Mouse (Mus musculus) urinary bladder, postnatal 10 days (tissue): ENCODE data around the gene Gys1.
"Not testable (repeated sequence)": the region's sequence is repeated elsewhere in the genome, so short reads cannot be mapped to it uniquely, and the experiment has no call there.

Source experiments
- DNase-seq: peaks from one replicate; pipeline ENCODE4 v3.0.0; 2022; ENCODE audit warnings: low spot score

Gene Gys1

DNA sequence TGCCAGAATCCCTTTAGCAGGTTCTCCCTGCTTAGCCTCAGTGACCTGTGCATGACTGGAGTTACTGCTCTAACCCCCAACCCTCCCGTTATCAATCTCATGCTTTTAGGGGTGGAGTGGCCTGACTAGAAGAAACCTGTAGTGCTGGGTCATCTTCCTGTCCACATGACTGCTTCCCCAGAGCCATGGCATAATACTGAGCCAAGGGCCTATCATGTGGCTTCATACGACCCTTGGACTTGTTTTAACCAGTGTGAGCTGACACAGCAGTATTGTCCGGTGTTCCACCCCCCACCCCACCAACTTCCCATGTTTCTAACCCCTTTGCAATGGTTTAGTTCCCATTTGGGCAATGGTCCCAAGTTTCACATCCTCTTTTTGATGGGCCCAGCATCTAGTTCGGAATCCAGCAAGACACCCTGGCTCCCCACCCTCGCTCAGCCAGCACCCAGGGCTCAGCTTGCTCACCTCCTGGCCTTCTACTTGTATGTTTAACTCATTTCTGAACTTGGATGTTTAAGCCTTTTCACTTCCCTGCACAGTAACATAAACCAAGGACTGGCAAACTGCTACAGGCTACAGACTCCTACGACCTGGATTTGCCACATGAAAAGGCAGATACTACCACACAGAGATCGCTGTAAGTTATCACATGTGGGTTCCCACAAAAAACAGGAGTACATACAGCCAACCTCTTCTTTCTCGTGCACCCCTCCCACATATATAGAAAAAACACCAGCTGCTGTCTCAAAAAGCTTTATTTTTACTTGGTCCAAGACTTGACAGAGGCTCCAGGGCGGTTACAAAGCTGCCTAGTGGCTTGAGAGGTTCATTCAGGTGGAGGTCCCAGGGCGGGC is 22.8 kb downstream of the Gys1 start:
- DNase-seq: no peak

- DNase-seq: peak; percentile 58
These were observed 24.3 kb downstream of the Gys1 start for GRCm38 (mm10) chr7:45458748-45459563.

DNA sequence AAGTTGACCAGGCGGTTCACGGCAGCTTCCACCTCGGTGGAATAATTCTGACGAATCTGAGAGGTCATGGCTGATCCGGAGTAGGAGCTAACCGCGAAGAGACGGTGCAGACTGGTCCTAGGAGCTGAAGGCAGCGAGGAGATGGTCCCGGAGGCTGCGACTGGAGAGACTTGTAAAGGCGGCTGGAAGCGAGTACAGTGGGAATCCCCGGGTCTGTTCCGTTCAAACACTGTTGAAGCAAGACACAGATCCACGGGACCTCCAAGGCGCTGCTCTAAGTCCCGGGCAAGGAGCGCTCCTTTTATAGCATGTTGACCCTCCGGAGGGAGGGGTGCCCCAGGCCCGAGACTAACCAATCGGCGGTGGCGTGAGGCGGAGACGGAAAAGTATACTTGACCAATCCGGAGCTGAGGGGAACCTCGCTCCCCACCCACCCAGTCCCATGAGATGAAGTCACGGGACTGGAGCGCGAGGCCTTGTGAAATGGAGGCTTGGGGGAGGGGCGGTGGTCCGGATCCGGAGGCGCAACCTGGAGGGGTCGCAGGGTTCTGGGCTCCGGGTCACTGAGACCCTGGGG is 25.0 kb downstream of the Gys1 start, which contains the start of gene Ftl1:
TSS of gene Ftl1 (minus strand) at position 321 of the 577 bp plus-strand sequence.
- peak; percentile 92 for DNase-seq

- no peak for DNase-seq
These were observed 25.7 kb downstream of the Gys1 start for GRCm38 (mm10) chr7:45460377-45460776.

DNA sequence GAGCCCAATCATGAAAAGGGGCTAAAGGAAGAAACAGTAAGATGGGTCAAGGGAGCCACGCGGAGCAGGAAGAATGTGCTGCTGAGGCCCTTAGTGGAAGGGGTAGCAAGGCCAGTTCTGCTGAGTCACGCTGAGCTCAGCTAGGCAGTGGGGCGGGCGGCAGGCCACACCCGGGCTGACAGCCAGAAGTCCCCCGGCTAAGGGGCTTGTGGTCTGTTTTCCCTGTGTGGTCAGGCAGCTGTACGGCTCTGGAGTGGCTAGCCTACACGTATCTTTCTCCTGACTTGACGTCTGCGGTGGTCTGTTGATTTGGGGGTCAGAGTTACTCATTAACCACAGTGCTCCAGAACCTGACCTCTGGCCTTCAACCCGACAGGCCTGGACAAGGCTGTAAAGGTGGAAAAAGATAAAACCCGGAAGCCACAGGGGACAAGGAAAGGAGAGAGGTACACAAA is 26.2 kb downstream of the Gys1 start:
- no peak for DNase-seq

- DNase-seq: no peak
These were observed 26.7 kb downstream of the Gys1 start for GRCm38 (mm10) chr7:45461326-45461725.

DNA sequence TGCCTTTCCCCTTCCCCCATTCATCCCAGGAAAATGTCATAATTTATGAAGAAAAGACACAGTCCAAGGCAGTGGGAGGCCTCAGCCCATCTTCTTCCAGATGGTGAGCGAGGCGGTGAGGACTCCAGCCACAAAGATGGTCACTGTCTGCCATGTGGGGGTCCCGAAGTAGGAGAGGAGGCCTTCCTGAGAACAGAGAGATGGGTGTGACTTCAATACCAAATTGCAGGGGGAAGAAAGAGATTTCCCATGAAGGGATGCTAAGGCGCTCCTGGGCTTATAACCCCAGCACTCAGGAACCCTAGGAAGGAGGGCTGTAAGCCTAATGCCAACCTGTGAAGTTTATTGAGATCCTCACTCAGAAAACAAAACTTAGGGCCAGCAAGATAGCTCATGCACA is 27.1 kb downstream of the Gys1 start:
- no peak for DNase-seq

GRCm38 (mm10) chr7:45462325-45462724 is 27.7 kb downstream of the Gys1 start:
- no peak for DNase-seq

GRCm38 (mm10) chr7:45462868-45463267 is 28.2 kb downstream of the Gys1 start:
- DNase-seq: not testable (repeated sequence)

GRCm38 (mm10) chr7:45463987-45464778 is 29.5 kb downstream of the Gys1 start:
- no peak for DNase-seq

DNA sequence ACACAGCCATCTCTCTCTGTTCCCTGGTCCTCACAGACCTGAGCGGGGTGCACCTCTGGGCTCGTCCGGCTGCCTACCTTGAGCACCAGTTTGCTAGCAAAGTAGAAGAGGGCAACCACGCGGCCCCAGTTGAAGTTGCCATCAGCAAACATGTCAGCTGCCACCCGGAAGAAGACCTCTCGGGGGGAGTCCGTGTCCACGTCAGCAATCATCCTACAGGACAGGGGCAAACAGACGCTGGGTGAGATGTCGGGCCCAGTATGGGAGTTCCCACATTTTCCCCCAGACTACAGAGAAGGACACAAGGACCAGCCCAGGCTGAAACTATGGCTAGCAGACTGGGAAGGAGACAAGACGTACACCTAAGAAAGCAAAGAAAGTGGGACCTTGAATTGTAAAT is 30.5 kb downstream of the Gys1 start:
- no peak for DNase-seq

DNA sequence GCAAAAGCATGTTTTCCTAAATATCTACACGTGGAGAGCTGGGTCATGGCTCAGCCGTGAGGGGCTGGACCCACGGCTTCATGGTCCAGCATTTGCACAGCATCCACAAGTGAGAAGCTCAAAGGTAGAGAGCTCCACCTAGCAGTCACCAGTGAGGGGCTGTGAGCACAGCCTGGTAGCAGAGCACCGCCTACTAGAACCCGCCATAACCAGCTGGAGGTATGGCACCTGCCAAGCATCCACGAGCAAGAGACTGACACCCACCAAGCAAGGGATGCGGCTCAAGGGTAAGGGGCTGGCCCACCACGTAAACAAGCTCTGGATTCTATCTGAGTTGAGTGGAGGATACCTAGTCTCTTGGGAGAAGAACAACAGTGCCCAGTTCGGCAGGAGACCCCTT is 30.9 kb downstream of the Gys1 start:
- no peak for DNase-seq

- peak; percentile 84 for DNase-seq
These were observed 31.8 kb downstream of the Gys1 start, which contains the start of gene Bax for GRCm38 (mm10) chr7:45466283-45467089. TSS of gene Bax (minus strand) at chr7:45466898.

GRCm38 (mm10) chr7:45467090-45467670 is 32.5 kb downstream of the Gys1 start:
- no peak for DNase-seq

DNA sequence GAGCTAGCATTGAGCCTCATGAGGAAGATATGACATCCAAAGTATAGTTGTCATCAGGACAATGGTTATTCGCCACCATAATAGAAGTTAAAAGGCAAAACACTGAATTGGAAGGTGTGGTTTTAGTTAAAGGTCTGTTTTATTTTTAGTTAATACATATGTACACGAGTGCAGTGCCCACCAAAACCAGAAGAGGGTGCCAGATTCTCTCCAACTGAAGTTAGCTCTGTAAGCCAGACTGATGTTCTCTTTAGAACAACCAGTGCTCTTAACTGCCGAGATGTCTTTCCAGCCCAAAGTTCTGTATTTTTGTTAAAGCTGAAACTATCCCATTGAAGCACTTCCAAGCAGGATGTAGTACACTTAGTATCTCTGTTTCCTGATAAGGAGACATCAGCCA is 36.2 kb downstream of the Gys1 start:
- no peak for DNase-seq

GRCm38 (mm10) chr7:45475291-45475969 is 40.8 kb downstream of the Gys1 start:
- no peak for DNase-seq

DNA sequence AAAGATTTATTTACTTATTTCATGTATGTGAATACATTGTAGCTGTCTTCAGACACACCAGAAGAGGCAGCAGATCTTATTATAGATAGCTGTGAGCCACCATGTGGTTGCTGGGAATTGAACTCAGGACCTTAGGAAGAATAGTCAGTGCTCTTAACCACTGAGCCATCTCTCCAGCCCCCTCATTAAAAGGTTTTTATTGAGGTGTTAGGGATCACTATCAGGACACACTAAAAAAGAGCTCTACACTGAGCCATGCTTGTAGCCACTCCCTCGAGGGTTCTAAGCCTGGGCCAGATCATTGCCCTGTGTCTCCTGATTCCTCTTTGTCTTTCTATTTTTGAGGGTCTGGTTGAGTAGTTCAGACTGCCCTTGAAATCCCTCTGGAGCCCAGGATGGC is 41.8 kb downstream of the Gys1 start:
- DNase-seq: no peak

GRCm38 (mm10) chr7:45477003-45477402 is 42.4 kb downstream of the Gys1 start:
- DNase-seq: no peak

DNA sequence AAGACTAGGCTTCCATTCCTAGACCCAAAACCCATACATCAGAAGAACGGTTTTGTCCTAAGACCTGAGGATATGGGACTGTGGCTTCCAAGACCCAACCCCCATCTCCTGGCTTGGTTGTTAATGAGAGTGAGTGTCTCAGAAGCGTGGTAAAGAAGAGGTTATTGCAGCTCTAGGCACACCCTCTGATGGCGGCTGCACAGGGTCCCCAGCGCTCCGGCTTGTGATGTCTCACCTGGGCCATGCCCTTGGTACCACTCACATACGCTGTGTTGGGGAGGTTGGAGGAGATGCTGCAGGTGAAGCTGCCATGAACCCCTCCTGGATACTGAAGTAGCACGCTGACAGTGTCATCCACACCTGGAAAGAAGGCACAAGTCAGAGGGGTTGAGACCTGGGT is 44.1 kb downstream of the Gys1 start:
- DNase-seq: no peak

DNA sequence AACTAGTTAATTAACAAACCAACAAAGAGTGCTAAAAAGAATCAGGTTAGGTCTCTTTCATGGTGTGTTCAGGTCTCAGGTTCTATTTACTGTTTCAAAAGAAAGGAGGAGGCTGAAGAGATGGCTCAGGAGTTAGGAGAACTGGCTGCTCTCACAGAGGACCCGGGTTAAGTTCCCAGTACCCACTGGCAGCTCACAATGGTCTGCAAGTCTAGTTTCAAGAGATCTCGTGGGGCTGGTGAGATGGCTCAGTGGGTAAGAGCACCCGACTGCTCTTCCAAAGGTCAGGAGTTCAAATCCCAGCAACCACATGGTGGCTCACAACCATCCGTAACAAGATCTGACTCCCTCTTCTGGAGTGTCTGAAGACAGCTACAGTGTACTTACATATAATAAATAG is 45.7 kb downstream of the Gys1 start:
- not testable (repeated sequence) for DNase-seq
